Mouse (Mus musculus): ENCODE measurements at regions not wholly inside any gene's neighbourhood (a gene's known extent, or its start where the extent isn't known, plus 50 kb on each side); places are given as distances from the start of the nearest gene placed in this dataset.
"Not testable (repeated sequence)": the region's sequence is repeated elsewhere in the genome, so short reads cannot be mapped to it uniquely, and the experiment has no call there.

DNA sequence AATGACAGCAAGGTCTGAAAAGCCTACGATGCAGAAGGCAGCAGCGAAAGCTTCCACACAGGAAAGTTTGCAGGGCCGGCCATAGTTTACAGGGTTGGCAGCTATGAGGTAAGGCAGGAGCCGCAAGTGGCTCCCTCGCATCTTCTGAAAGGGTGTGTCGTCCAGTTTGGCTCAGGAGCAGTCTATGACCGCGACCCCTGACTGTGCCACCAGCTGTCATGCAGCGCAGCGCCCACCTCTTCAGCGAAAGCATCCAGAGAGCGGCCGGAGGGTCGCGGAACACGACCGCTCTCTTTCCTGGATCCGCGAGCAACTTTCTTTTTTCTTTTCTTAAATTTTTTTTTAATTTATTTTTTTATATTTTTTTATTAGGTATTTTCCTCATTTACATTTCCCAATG is 221.9 kb upstream of the Gm6793 start:
- TF ChIP-seq POLR2A (IDR thresholded peaks at IDR 0.05; ENCODE audit: low read depth, low read length); CTCF (IDR thresholded peaks at IDR 0.05; ENCODE audit: borderline replicate concordance, insufficient read depth, low read length): not testable (repeated sequence)
